Mouse (Mus musculus) heart, embryonic 11.5 days (tissue): ENCODE data around the gene Emd. TPM values are rescaled to one million over a fixed set of nuclear protein-coding genes. Genes with fewer than 3 reads are reported as not detected.

Source experiments
- ATAC-seq: fragments of 200-750 bp; cut with Nextera tagmentation; replicated peaks from 2 replicates; pipeline ENCODE4 v1.8.0; 2017; ENCODE audit warnings: moderate library complexity; ENCODE audit not compliant: insufficient number of reproducible peaks, low FRiP score, low TSS enrichment
- H3K27ac ChIP-seq: fragments of 300-500 bp; sonication (generic); 2 replicates; pipeline ENCODE4 v1.5.1; 2014; ENCODE audit warnings: mild to moderate bottlenecking, low read depth, low read length
- H3K27me3 ChIP-seq: fragments of 300-500 bp; sonication (generic); 2 replicates; pipeline ENCODE4 v1.6.1; 2014; ENCODE audit warnings: mild to moderate bottlenecking, low read length, mixed read lengths; ENCODE audit not compliant: control insufficient read depth, insufficient read depth
- H3K36me3 ChIP-seq: fragments of 300-500 bp; sonication (generic); 2 replicates; pipeline ENCODE4 v1.6.1; 2014; ENCODE audit warnings: mild to moderate bottlenecking, low read length, moderate library complexity, mixed read lengths; ENCODE audit not compliant: control insufficient read depth, insufficient read depth
- H3K4me1 ChIP-seq: fragments of 300-500 bp; sonication (generic); 2 replicates; pipeline ENCODE4 v1.6.1; 2014; ENCODE audit warnings: low read length; ENCODE audit not compliant: control insufficient read depth, insufficient read depth
- H3K4me2 ChIP-seq: fragments of 300-500 bp; sonication (generic); 2 replicates; pipeline ENCODE4 v1.6.1; 2014; ENCODE audit warnings: mild to moderate bottlenecking, moderate library complexity
- H3K4me3 ChIP-seq: fragments of 300-500 bp; sonication (generic); 2 replicates; pipeline ENCODE4 v1.5.1; 2014; ENCODE audit warnings: low read depth, low read length
- H3K9ac ChIP-seq: fragments of 300-500 bp; sonication (generic); 2 replicates; pipeline ENCODE4 v1.6.1; 2014; ENCODE audit warnings: mild to moderate bottlenecking, low read depth, low read length, moderate library complexity
- H3K9me3 ChIP-seq: fragments of 300-500 bp; sonication (generic); replicated peaks from 2 replicates; pipeline ENCODE4 v1.6.1; 2016; ENCODE audit warnings: low read length; ENCODE audit not compliant: control insufficient read depth
- WGBS: fragments of 180-500 bp; shearing (Covaris S2); extraction: QIAGEN DNeasy Blood & Tissue Kit; methylation state at CpG from one replicate; pipeline ENCODE4 v1.1.7; 2014; ENCODE audit not compliant: insufficient replicate concordance; 5-methylcytosine and 5-hydroxymethylcytosine counted together
- polyA plus RNA-seq: library from polyadenylated mRNA; unstranded; fragments of >200 nt; fragmentation: Nextera tagmentation; extraction: Ambion mirVana; gene quantifications from 2 replicates; pipeline ENCODE4 v1.2.1, GENCODE M21; 2014

Emd gene
- polyA plus RNA-seq, 1 experiment from 2014 or later = 22.3 TPM

DNA sequence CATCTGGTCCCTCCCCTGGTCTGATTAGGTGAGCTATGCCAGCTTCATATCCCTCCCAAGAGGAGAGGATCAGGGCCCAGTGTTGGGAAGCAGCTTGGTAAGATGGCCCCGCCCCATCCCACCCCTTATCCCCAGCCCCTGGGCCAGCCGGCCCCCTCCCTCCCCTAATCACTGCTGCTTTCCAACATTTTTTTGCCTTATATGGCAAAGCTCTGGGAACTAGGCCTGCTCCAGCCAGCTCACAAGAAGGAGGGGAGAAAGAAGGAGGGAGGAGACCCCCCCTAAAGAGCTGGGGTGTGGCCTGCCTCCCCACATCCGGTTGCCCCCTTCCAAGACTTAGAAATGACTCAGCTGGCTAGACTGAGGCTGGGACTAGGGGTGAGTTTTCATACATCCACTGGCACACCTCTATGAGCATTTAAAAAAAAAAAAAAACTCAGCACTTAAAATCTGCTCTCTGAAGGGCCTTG lies 9.8 kb upstream of the Emd start:
- H3K4me1 ChIP-seq = no peaks in the 10 kb centered on the region
- ATAC-seq = peak; percentile 68
- 19% methylated on average over 3 of the region's 3 CpGs for WGBS
- H3K9me3 ChIP-seq = no peaks in the 10 kb centered on the region
- H3K9ac ChIP-seq = peak overlapping the region; percentile 78
- H3K27me3 ChIP-seq = no peaks in the 10 kb centered on the region
- peak overlapping the region; percentile 71 for H3K4me2 ChIP-seq
- peaks cover 13% of the 10 kb centered on the region for H3K36me3 ChIP-seq
- peak overlapping the region; percentile 59 for H3K4me3 ChIP-seq
- peak overlapping the region; percentile 93 for H3K27ac ChIP-seq

DNA sequence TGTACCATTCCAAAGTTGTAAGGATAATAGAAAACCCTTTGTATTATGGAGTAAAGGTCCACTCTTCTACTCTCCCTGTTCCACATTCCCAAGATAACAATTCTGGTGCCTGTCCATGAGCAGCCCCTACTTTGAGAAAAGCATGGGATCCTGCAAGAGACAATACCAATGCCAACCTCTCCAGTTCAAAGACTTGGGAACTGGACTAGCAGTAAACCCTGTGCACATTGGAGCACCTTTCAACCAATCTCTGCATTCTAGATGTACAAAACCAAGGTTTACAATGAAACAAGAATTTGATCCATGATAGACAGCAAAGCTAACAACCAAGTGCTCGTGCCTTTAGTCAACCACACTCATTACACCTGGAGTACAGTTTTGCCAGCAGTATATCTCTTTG lies 9.4 kb upstream of the Emd start:
- peak overlapping the region; percentile 78 for H3K9ac ChIP-seq
- WGBS = 23% methylated on average over 1 of the region's 1 CpGs
- ATAC-seq = no peak
- H3K4me3 ChIP-seq = peak overlapping the region; percentile 59
- H3K36me3 ChIP-seq = peaks cover 9% of the 10 kb centered on the region; the same call in 1 of the 2 replicates
- no peaks in the 10 kb centered on the region for H3K9me3 ChIP-seq
- no peaks in the 10 kb centered on the region for H3K27me3 ChIP-seq
- no peaks in the 10 kb centered on the region for H3K4me1 ChIP-seq
- H3K27ac ChIP-seq = peak overlapping the region; percentile 93
- peak overlapping the region; percentile 71 for H3K4me2 ChIP-seq

DNA sequence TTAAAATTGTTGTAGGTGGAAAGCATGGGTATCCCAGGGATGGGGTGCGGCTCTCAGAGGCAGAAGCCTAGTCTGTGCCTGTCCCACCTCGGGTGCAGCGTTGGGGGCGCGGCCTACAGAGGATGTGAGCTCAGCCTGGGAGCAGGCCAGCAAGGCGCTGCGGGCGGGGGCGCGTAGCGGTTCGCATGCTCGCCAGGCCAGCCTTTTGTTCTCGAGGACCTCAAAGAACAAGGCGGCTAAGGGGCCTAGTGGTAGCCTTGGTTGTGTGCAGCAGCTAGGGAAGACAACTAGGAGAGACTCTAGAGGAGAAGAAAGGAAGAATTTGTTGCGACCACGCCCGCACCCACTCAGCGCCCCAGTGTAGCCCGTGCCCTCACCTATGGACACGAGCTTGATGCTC lies 8.8 kb upstream of the Emd start:
- ATAC-seq = no peak
- no peaks in the 10 kb centered on the region for H3K9me3 ChIP-seq
- H3K4me1 ChIP-seq = no peaks in the 10 kb centered on the region
- H3K9ac ChIP-seq = peak overlapping the region; percentile 78
- 23% methylated on average over 21 of the region's 21 CpGs for WGBS
- peaks cover 9% of the 10 kb centered on the region; the same call in 1 of the 2 replicates for H3K36me3 ChIP-seq
- peak overlapping the region; percentile 93 for H3K27ac ChIP-seq
- H3K4me3 ChIP-seq = peak overlapping the region; percentile 59
- H3K27me3 ChIP-seq = no peaks in the 10 kb centered on the region
- H3K4me2 ChIP-seq = peak overlapping the region; percentile 71

DNA sequence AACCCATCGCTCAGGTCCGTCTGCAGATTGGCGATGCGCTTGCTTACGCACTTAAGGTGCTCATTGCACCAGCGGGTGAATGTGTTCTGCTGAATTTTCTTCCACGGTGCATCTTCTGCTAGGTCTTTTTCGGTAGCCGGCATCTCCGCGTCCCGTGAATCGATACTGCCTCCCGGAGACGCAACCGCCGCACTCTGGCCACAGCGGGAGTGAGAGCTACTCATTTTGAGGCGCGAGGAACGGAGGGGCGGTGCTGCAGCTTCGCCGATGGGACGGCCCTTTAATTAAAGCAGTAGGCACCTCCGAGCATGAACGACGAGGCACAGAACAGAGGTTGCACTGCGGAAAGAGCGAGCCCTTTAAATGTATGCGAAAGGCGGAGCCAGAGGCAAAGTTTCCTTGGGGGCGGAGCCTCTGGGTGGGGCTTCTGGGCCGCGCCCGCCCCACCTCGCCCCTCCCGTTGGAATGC lies 8.2 kb upstream of the Emd start:
- ATAC-seq = peak; percentile 82
- H3K4me2 ChIP-seq = peak overlapping the region; percentile 71
- peaks cover 8% of the 10 kb centered on the region; the same call in 1 of the 2 replicates for H3K36me3 ChIP-seq
- H3K9ac ChIP-seq = peak overlapping the region; percentile 78
- H3K9me3 ChIP-seq = no peaks in the 10 kb centered on the region
- no peaks in the 10 kb centered on the region for H3K27me3 ChIP-seq
- 18% methylated on average over 37 of the region's 38 CpGs for WGBS
- no peaks in the 10 kb centered on the region for H3K4me1 ChIP-seq
- H3K4me3 ChIP-seq = peak overlapping the region; percentile 59
- peak overlapping the region; percentile 93 for H3K27ac ChIP-seq

DNA sequence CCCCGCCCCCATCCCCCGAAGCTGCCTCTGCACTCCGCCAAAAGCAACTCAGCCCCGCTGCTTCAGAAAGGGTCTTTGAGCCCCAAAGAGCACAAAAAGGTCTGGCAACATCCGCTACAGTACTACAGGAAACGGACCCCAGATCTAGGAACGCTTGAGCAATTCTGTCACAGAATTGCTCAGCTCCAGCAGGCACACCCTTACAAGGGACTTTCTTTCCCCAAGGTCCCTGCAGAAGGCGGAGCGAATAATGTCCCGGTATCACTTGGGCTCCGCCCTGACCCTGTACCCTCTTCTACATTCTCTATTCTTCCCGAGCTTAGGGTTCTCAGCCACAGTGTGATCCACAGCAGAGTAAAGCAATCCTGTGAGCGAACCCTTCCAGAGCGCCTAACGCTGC lies 7.8 kb upstream of the Emd start:
- H3K4me2 ChIP-seq = peak overlapping the region; percentile 57
- H3K27ac ChIP-seq = peak overlapping the region; percentile 78
- no peaks in the 10 kb centered on the region for H3K9me3 ChIP-seq
- ATAC-seq = peak; percentile 40; the same call in 1 of the 2 replicates
- H3K4me3 ChIP-seq = peak overlapping the region; percentile 59
- no peaks in the 10 kb centered on the region for H3K4me1 ChIP-seq
- H3K9ac ChIP-seq = peak overlapping the region; percentile 68
- no peaks in the 10 kb centered on the region for H3K27me3 ChIP-seq
- 16% methylated on average over 15 of the region's 15 CpGs for WGBS
- H3K36me3 ChIP-seq = peaks cover 6% of the 10 kb centered on the region; the same call in 1 of the 2 replicates

DNA sequence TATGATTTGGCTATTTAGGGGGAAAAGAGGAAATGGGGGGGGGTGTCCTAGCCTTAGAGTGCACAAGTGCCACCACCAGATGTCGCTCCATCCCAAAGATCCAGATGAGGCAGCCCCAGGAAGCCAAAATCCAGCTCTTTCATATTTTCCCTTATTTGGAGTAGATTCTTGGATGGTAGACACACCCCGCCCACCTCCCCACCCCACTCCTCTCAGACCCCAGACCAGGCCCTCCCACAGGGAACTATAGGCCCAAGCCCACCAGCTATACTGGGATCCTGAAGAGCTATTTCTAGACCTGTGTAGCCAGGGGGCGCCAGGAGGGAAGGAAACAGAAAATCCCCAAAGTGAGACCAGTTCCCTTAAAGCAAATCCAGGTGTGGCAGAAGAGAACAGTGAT lies 5.8 kb upstream of the Emd start:
- no peaks in the 10 kb centered on the region for H3K27me3 ChIP-seq
- H3K9me3 ChIP-seq = no peaks in the 10 kb centered on the region
- WGBS = 22% methylated on average over 3 of the region's 3 CpGs
- no peaks in the 10 kb centered on the region for H3K4me1 ChIP-seq
- H3K4me3 ChIP-seq = peak overlapping the region; percentile 46
- H3K9ac ChIP-seq = peak overlapping the region; percentile 70
- H3K4me2 ChIP-seq = peak overlapping the region; percentile 63
- 0 out of 2 replicates have a peak, but pooled peaks cover under 1% of the 10 kb centered on the region for H3K36me3 ChIP-seq
- ATAC-seq = no peak
- H3K27ac ChIP-seq = peak overlapping the region; percentile 80

DNA sequence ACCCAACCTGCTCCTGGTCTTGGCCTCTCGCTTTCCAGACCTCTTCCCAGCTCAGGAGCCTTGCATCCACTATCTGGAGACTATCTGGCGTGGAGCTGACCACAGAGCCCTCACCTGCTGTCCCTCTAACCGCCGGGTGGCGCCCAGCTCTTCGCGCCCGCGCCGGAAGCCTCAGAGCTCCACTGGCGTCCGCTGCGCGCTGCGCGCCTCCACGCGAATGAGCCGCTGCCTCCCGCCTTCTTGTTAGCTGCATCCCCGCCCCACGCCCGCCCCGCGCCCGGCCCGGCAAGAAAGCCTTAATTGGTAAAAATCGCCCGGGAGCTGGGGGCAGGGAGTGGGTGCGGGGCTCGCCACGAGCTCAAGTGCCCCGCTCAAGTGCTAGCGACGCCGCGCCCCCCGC lies 4.9 kb upstream of the Emd start, which contains the start of gene Flna:
Gene Flna, minus strand, starts transcription at position 206 of the 400 bp plus-strand sequence.
- Histone ChIP-seq H3K27ac (peak within 1 kb of the TSS; percentile 80), H3K9me3 (no peaks in the 10 kb centered on the region), H3K4me1 (no peaks in the 10 kb centered on the region), H3K9ac (peak within 1 kb of the TSS; percentile 70), H3K4me2 (peak within 1 kb of the TSS; percentile 63), H3K27me3 (no peaks in the 10 kb centered on the region), H3K4me3 (peak within 1 kb of the TSS; percentile 46), H3K36me3 (no peaks in the 10 kb centered on the region)
- ATAC-seq = no peak
- 18% methylated on average over 37 of the region's 38 CpGs for WGBS

DNA sequence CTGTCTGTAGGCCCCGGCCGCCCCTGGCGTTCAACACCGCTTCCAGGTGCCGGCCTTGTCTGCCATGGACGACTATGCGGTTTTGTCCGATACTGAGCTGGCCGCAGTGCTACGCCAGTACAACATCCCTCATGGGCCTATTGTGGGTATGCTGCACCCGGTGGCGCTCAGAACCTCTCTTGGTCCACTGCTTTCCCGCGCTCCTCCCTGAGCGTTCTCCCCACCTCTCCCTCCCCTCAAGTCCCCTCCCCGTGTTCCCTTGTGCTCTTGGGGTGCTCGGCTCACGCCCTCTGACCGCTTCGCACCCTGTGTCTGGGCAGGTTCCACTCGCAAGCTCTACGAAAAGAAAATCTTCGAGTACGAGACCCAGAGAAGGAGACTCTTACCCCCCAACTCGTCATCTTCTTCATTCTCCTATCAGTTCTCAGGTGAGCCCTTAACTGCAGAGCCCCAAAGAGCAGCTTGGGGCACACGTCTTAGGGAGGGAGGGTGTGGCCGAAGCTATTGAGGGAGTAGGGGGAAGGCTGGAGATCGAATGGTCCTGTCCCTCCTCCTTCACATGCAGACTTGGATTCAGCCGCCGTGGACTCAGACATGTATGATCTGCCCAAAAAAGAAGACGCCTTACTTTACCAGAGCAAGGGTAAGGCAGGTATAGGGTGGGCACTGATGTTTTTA lies 540 bp downstream of the Emd start:
- H3K27me3 ChIP-seq = no peaks in the 10 kb centered on the region
- H3K36me3 ChIP-seq = peaks cover 8% of the 10 kb centered on the region; the same call in 1 of the 2 replicates
- peak overlapping the region; percentile 92 for H3K27ac ChIP-seq
- H3K4me2 ChIP-seq = peak overlapping the region; percentile 73
- no peak for ATAC-seq
- WGBS = 19% methylated on average over 31 of the region's 31 CpGs
- peak overlapping the region; percentile 79 for H3K9ac ChIP-seq
- H3K4me1 ChIP-seq = no peaks in the 10 kb centered on the region; the same call in 1 of the 2 replicates
- no peaks in the 10 kb centered on the region for H3K9me3 ChIP-seq
- peak overlapping the region; percentile 66 for H3K4me3 ChIP-seq
